Mouse (Mus musculus) gastrocnemius, postnatal 14 days (tissue): ENCODE data around the gene Spib. TPM values are rescaled to one million over a fixed set of nuclear protein-coding genes. Genes with fewer than 3 reads are reported as not detected.

Source experiments
- DNase-seq: peaks from one replicate; pipeline ENCODE4 v3.0.0; 2021; ENCODE audit warnings: mixed read lengths
- intact Hi-C: fragments of 180-260 bp; cut with DNase I; formaldehyde crosslinking; loops from one replicate; pipeline ENCODE4 v1.15.1; 2025; ENCODE audit warnings: low total_unique reads
- total RNA-seq, 2 experiments: library from RNA; stranded (reverse); gene quantifications; 2 replicates each; pipeline ENCODE4 v1.2.3; 2021

Spib gene
- total RNA-seq, 2 experiments from 2014 or later = 0.16 to 0.18 TPM

DNA sequence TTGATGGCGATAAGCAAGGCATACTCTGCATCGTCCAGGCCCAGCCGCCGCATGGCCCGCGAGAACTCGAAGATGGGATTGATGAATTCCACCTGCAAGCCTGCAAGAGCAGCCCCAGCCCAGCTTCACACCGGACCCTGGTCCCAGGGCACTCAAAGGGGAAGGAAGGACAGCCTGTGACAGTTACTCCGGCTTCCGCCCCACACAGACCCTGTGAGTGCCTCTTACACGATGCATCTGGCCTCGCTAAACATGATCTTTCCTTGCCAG, 18.5 kb upstream of the Spib start:
- intact Hi-C loops = loop anchor here (5.0 kb wide), 1 partner anchor 48 kb away; no protein-coding TSS in a partner anchor

DNA sequence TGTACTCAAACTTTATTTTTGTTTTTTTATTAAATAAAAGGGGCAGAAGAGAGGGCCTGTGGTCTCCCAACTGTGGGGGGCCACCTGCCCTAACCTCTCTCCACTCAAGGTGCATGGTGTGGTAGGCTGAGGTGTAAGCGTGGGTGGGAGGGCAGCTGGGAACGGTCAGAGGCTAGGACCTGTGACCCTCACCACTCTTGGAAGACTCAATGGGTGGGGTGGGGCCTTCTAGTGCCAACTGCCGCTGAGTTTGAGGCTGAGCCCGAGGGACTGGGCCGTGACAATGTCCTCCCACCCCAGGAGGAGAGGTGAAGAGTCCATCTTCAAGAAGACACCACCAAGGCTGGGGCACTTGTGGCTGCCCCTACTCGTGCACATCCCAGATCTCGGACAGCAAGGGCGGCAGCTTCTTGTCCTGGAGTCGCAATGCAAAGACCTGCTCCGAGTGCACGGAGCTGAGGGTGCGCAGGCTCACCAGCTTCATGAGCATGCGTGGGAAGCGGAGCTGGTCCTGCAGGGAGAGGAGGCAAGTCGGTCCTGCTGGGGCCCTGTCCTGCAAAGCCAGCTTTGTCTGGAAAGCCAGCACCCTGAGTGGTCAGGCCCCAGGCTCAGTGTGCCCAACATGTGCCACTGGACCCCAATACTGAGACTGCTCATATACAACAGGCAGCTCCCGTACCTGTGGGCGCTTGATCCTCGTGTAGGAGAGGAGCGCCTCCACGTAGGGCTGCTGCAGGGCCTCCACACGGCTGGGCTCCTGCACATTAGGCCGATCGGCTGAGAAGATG, 17.9 kb upstream of the Spib start:
- intact Hi-C loops = loop anchor here (5.0 kb wide), 1 partner anchor 48 kb away; no protein-coding TSS in a partner anchor
- no peak for DNase-seq

More for the DNA sequence above, 18.5 kb upstream of the Spib start:
- no peak for DNase-seq

DNA sequence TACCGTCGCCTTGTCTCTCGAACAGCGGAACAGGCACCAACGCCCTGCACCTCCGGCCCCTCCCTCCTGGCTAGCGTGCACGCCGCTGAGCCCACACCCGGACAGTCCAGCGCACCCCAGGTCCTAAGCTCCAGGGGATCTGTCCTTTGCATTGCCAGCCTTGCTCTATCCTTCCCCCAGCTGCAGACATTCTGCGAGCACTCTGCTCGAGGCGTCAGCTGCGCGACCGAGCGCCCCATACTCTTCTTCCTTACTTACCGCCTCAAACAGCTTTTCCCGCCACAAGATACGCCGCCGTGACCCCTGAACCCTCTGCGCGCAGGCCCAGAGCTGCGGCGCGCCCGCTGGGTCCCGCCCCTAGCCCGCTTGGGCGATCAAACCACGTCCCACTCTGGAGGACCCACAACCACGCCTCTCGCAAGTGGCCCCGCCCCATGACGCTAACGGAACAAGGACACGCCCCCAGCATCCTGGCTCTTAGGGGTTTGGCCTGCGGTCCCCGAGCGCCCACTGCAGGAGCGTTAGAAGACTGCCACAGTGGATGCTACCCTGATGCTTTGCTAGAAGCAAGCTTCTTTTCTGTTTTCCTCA, 16.7 kb upstream of the Spib start, which contains the start of gene Pold1:
Gene Pold1 (minus strand): TSS at position 353 of the 591 bp plus-strand sequence.
- DNase-seq = peak; percentile 99
- intact Hi-C loops = no loop called here

DNA sequence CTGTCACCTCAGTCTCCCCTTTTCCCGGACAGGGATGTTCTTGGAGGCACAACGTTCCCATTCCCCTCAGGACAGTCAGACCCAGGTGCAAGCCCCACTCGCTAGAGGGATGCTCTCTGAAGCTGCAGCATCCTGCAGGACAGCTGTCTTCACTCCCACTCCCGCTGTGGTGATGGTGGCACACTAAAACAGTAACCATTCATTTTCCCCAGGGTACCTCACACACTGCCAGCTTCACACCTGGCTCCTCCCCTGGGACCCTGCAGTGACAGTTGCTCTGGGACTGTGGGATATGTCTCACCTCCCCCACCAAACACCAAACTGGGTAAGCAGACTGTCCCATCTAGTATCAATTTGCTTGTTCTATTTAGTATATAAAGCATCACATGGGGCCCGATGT, 15.9 kb upstream of the Spib start:
- intact Hi-C loops = no loop called here
- DNase-seq = no peak

DNA sequence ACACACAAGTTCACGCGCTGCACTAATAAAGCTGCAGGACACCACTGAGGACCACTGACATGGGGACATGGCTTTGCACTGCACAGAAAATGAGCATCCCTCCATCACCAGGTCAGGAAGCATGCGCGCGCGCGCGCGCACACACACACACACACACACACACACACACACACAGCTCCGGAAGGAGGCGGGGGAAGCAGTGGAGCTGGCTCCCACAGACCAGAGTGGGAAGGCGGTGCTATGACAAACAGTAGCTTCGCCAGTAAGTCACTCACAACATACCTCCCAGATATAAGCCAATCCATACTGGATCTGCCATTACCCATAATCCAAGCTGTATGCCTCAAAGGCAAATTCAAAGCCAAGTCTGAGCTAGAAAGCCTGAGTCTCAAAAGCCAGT, 15.2 kb upstream of the Spib start:
- intact Hi-C loops = no loop called here
- no peak for DNase-seq

DNA sequence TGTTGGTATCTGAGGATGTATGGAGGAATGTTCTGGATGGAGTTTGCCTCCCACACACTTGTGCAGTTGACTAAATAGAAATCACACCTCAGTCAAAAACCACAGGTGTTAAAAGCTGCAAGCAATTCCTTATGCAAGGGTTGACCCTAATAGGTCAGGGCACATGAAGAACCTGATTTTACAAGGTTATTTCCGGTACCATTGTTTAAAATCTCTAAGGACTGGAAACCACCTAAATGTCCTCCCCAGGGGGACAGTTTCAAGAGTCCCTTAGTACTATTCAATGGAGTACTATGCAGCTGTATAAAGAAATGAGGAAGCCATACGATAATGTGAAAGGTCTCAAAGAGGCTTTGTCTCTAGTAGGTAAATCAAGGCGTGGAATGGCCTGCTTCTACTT, 14.4 kb upstream of the Spib start:
- intact Hi-C loops = no loop called here
- DNase-seq = no peak

DNA sequence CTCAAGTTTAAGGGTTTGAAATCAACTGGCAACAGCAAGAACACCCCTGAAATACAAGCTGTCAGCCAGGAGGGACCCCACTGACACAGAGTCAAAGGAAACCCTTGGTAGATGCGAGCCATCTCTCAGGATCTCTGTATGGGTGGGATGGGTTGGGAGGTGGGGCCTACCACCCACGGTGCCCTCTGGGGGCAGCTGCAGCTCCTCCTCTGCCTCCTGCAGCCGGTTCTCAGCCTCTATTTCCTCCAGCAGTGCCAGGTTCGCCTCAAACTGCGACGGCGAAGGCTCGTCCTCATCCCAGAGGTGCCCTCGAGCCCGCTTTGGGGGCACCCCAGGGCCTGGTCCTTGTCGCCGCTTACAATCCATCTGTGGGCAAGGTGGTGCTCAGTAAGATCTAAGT, 11.2 kb upstream of the Spib start:
- DNase-seq = no peak
- intact Hi-C loops = no loop called here

DNA sequence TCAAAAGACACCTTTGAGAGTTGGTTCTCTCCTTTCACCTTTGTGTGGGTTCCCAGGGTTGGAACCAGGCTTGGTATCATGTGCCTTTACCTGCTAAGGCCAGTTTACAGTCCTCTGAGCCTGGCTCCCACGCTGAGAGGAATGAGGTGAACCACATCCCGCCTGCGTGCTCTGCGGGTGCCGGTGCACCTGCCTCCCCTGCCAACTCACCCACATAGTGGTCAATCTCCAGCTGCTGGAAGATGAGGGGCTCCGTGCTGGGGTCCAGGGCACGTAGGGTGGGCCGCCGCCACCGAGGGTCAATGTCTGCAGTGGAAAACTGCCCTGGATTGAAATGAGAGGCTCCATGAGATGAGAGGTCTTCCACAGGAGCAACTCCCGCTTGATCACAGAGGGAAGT, 10.7 kb upstream of the Spib start:
- DNase-seq = no peak
- intact Hi-C loops = no loop called here

DNA sequence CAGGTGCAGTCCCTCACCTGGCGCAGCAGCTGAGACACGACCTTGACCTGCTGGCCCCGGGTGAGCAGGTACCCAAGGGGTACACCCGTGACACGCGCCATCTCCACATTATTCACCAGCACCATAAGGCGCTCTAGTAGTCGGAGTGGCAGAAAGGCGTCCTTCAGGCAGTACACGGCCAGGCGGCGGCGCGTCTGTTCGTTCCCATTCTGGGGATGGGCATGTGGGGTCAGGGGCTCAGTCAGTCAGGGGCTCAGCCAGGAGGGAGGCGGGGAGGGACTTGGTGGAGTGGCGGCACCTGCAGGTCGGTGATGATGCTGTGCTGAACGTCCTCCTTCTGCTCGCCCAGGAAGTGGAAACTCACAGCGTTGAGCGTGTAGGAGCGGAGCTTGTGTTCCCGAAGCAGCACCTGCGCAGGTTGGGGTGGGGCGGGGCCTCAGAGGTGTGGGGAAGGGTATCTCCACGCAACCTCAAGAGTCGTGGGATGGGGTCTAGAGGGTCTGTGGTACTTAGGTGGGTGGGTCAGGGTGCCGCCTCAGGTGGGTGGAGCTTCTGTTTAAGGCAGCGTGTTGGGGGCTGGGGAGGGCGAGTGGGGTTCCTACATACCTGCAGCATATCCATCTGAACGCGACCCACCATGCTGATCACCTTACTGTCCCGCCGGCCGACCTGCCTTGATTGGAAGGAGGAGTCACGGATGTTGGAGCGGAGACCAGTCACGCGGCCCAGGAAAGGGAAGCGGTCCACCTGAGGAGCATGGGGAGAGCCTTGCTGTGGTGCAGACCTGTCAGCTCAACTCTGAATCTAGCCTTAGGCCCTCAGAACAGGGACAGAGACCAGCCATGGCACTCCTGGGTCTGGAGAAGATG, 7.1 kb upstream of the Spib start:
- intact Hi-C loops = no loop called here
- no peak for DNase-seq

DNA sequence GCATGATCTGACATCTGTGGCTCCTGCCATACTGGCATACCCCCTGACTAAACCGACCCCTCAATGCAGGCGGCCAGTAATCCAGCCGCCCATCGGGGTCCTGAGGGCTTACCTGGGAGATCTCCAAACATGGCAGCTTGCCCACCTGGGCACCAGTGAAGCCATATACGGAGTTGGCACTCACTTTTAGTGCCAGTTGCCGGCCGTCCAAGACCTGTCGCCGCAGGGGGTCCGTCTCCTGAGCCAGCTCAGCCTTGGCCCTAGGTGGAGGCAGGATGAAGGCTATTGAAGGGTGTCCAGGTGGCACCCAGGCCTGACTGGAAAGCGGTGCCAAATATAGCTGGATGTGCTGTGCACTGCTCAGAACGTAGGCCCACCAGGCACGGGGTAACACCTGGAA, 5.6 kb upstream of the Spib start:
- no peak for DNase-seq
- intact Hi-C loops = no loop called here

DNA sequence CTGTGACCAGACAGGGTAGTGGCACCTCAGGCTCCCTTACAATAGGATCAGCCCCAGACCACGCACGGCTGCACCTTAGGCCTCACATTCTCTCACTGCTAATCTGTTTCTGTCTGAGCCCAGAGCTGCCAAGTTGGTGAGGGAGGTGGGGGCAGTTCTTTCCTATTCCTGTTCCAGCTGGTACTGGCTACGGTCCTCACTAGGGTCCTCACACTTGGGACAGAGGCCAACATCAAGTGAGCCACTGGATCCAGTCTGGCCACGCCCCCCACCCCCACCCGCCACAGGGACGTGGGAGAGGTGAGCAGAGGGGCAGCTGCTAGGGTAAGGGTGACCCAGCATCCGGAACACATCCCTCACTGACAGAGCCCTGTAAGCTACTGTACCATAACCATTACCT, 5.1 kb upstream of the Spib start:
- intact Hi-C loops = no loop called here
- DNase-seq = no peak

DNA sequence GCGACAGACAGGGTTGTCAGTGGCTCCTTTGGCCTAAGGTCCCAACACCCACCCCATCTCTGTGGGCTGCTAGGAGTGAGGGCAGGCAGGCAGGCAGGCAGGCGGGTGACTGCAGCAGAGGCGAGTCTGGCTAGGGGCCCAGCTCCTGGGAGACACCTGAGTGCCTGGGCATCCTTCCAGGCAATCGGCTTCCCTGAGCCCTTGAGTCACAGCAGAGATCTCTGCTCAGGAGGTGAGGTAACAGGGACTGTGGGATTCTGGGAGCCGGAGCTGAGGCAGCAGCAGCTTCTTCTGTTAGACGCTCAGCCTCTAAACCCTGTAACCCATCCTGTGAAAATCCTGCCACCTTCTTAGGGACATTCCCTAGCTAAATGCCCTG, 4.7 kb upstream of the Spib start:
- DNase-seq = no peak
- intact Hi-C loops = no loop called here

DNA sequence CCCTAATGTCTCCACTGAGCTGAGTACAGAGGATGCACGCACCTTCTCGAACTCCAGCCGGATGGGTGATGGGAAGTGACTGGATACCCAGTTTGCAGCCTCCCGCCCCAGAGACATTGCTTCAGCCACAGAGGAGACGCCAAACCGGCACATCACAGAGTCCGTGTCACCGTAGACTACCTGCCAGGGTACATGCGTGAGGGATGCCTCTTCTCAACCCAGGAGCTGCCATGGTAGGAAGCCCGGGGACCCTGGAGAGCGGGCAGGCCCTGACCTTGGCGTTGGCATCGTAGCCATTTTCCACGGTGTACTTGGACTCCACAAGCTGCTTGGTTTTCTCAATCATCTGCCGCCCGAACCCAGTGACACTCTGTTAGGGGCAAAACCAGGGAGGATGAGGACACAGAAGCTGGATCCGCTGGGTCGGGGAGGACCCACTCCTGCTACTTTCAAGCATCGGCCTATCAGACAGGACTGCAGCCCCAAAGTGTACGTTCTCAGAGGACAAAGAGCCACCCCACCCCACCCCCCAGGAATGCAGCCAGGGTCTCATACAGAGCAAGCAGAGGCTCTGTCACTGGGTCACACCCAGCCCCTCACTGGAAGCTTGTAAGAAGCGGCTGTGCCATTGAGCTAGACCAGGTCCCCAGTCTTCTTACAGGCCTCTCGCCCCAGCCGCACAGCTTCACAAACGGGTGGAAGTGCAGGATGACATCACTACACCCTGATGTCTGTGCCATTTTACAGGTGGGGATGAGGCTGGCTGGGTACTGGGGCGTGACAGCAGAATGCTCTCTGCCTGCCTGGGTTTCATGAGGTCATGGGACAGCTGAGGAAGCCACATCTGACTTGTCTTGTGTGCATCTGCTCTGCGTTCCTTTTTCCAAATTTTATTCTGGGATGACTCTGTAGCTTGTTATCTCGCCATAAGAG, 4.1 kb upstream of the Spib start:
- intact Hi-C loops = no loop called here
- DNase-seq = no peak

DNA sequence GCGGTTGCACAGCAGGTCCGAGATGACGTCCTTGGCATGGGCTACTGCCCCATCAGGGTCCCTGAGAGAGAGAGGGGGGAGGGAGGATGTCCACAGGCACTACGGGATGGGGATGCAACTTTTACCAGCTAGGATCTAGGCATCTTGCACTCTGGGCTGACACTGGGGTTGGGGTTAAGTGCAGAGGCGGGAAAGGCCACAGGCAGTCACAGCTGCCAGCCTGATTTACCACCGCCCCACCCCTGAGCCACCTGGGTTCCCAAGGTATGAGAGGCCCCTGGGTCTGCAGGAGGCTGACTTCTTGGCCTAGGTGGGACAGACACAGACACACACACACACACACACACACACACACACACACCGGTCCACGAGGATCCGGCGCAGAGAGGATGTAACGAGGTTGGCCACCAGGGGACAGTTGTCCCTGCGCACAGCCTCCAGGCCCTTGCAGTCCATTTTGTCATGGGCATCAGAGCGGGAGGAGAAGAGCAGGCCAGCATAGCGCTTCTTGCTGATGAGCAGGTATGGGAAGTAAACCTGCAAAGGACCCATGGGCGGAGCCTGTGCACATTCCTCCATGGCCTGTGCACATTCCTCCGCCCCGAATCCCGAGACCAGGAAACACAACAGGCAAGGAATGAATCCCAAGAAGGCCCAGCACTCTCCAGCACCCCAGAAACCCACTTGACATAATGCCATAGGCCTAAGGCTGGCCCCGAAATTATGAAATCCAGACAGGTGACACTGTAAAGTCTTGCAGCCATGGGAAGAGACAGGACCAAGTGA, 3.0 kb upstream of the Spib start:
- no peak for DNase-seq
- intact Hi-C loops = no loop called here

DNA sequence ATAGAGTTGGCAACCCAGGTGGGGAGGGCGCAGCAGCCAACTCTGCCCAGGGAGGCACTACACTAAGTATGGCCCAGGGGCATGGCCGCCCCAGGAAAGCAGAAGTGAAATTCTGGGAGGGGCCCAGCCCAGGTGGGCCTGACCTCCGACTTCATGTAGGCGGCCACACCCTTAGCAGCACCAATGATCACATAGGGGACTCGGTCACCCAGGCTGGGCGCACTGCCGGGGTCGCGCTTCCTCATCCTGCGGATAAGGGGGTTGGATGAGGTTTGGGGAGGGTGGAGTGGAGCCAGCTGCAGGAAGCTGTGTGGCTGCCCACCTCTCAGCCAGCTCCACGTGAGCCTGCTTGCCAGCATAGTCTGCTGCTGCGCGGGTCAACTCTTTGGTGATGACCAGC, 2.4 kb upstream of the Spib start:
- intact Hi-C loops = no loop called here
- DNase-seq = no peak

DNA sequence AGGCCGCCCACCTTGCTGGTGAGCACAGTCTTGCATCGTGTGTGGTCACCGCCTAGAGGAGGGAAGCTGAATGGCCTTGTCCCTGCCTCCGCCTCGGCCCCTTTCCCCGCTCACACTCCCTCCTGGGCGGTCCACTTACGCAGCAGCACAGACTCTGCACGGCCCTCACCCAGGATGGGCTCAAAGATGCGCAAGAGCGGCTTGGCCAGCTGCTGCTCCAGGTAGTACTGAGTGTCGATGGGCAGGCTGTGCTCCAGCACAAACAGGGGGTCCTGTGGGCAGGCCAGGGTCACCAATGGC, 1.8 kb upstream of the Spib start:
- DNase-seq = no peak
- intact Hi-C loops = no loop called here

DNA sequence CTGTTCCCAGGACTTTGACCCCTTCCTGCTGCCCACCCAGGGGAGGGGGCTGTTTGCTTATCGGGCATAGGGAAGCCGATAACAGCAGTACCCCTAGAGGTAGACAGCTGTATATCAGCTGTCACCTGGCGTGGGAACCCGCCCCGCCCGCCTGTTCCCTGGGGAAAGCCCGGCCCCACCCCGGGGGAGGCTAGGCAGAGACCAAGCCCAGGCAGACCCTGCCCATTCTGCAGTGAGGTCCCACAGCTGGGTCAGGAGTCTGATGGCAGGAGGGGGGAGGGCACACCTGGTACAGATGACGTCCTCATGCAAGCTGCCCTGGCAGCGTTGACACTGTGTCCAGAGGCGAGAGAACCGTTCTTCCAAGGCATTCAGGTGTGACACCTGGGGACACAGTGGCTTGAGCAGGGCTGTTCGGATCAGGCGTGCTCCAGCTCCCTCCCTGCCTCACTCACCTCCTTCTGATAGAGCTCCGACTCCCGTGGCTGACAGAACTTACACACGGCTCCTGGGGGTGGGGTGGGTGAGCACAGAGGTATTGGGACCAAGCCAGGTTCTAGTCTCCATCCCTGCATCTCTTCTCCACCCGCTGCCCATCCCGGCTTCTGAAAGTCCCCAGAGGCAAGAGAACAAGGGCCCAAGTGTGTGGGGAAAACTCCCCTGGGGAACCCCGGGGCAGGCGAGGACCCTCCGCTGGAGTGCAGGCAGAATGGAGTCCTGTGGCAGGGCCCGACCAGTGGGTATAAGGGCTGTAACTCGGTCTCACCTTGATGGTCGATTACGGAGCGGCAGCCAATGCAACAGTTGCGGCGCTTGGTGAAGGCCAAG, 1.3 kb upstream of the Spib start:
- no peak for DNase-seq
- intact Hi-C loops = no loop called here

DNA sequence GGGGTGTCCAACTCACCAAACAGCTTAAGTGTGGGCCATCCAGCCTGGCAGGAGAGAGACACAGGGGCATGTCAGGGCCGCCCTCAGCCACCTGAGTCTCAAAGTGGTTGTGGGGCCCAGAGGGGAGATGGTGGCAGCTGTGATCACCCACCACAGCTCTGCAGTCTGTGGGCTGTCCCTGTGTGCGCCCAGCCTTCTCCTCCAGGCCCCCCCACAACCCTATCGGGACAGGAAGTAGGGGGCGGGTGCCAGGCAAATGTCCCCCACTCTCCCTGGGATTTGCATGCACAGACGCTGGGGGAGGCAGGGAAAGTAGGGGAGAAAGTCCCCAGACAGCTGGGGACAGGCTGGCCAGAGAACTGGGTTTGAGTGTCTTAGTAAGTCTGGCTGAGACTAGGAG, 664 bp downstream of the Spib start:
- intact Hi-C loops = no loop called here
- no peak for DNase-seq
